Mouse (Mus musculus): ENCODE data around the gene Mt2.

Gene Mt2

DNA sequence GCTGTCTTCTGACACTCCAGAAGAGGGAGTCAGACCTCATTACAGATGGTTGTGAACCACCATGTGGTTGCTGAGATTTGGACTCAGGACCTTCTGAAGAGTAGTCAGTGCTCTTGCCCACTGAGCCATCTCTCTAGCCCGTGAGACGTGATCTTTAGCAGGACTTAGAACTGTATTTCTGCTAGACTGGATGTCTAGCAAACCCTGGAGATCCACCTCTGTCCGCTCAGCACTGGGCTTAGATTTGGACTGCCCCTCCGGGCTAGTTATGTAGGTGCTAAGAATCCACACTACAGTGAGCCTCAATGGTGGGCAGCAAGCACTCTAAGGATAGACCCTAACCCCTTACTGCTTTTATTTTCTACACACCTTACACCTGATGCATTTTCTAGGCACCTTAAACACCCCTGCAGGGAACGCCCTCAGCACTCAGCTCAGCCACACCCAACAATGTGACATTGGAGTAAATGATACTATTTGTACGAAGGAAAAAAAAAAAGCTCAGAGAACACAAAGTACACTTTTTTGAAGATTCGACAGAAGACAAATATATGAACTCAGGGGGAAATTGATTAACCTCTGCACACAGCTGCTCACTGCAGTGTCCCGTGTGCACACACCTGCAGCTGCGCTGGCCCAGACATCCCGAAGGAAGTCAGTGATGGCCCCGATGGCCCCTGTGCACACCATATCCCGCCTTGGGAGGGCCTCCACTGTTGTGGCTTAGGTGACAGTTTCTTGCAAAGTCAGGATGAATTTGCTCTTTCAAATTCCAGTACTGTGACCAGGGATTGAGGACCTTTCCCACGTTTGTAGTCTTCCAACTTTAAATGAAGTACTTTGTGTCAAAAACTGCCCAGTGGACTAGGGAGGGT lies 9.8 kb downstream of the Mt2 start:
- POLR2A ChIA-PET = interaction anchor here (0.5 to 25.9 kb wide), 27 partner anchors 5 to 740 kb away, joined by 3 to 1078 read pairs (median 8); partner anchors contain the start of genes Mt2 (in 4 of the 4), Nup93 (in 3 of the 4), Mt1 (in 2 of the 4) and Bbs2 (in 1 of the 4)

GRCm38 (mm10) chr8:94183117-94183516 lies 10.7 kb downstream of the Mt2 start:
- ChIA-PET CTCF (interaction anchor here (0.6 to 6.0 kb wide), 21 partner anchors 9 to 648 kb away, joined by 3 to 95 read pairs (median 4); partner anchors contain the start of genes Mt2 (in 2 of the 4) and Nup93 (in 1 of the 4)), POLR2A (interaction anchor here (0.5 to 25.9 kb wide), 37 partner anchors 5 to 782 kb away, joined by 3 to 1078 read pairs (median 5); partner anchors contain the start of genes Mt2 (in 4 of the 4), Nup93 (in 3 of the 4), Bbs2 (in 2 of the 4) and Mt1 (in 2 of the 4))

More for the DNA sequence above, 9.8 kb downstream of the Mt2 start:
- CTCF ChIA-PET = interaction anchor here (0.8 to 5.7 kb wide), 11 partner anchors 8 to 82 kb away, joined by 3 to 95 read pairs (median 6); partner anchors contain the start of gene Mt2 (in 1 of the 4)

GRCm38 (mm10) chr8:94184357-94184843 lies 11.9 kb downstream of the Mt2 start:
- CTCF ChIA-PET = interaction anchor here (1.2 to 6.0 kb wide), 12 partner anchors 10 to 86 kb away, joined by 3 to 95 read pairs (median 8); partner anchors contain the start of genes Mt2 (in 2 of the 4) and Nup93 (in 1 of the 4)
- POLR2A ChIA-PET = interaction anchor here (0.6 to 25.9 kb wide), 24 partner anchors 3 to 482 kb away, joined by 3 to 1078 read pairs (median 10); partner anchors contain the start of genes Mt2 (in 4 of the 4), Nup93 (in 4 of the 4), Bbs2 (in 2 of the 4) and Mt1 (in 2 of the 4)

DNA sequence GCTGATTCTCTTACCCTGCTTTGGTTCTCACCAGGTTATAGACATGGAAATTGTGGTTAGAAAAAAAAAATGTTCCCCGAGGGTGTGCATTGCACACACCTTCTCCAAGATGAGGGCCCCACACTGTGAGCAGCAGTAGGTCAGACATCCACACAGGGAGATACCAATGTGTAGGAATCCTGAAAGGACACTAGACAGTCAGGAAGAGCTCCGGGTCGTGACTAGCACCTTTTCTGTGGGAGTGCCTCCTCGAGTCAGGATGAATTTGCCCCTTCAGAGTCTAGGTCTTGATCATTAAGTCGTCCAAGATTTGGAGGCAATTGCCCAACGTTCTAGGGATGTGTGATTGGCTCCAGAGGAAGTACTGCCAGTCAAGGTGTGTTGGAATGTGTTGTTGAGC lies 13.3 kb downstream of the Mt2 start:
- ChIA-PET POLR2A (interaction anchor here (0.6 to 25.9 kb wide), 43 partner anchors 2 to 744 kb away, joined by 3 to 1078 read pairs (median 6); partner anchors contain the start of genes Bbs2 (in 4 of the 4), Mt2 (in 4 of the 4), Nup93 (in 3 of the 4) and Mt1 (in 2 of the 4)), CTCF (interaction anchor here (0.5 to 6.0 kb wide), 25 partner anchors 8 to 744 kb away, joined by 3 to 95 read pairs (median 5); partner anchors contain the start of genes Mt2 (in 3 of the 4) and Bbs2 (in 1 of the 4))

DNA sequence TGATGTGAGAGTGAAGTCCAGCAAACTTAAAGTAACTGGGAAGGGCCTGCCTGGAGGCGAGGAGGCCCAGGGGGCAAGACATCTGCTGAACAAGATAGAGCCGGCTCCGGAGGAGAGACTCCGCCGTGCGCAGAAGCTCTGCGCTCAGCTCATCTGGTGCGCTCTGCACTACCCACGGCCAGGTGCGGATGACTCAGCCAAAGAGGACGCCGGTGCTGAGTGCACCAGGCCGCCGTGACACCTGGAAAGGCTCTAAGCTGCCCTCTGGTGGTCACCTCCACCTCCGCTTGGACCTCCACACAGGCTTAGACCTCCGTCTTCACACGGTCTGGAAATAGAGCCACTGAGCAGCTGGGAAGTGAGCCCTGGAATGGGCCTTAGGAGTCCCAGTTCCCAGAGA lies 14.1 kb downstream of the Mt2 start:
- POLR2A ChIA-PET = interaction anchor here (0.6 to 19.7 kb wide), 65 partner anchors 8 to 1010 kb away, joined by 3 to 1078 read pairs (median 5); partner anchors contain the start of genes Mt1 (in 4 of the 4), Mt2 (in 4 of the 4), Bbs2 (in 3 of the 4) and Nup93 (in 3 of the 4)
- CTCF ChIA-PET = interaction anchor here (0.5 to 6.0 kb wide), 36 partner anchors 7 to 1209 kb away, joined by 3 to 95 read pairs (median 5); partner anchors contain the start of genes Mt2 (in 3 of the 4), Mt1 (in 2 of the 4), Bbs2 (in 1 of the 4) and Nup93 (in 1 of the 4)

- POLR2A ChIA-PET = interaction anchor here (0.6 to 19.7 kb wide), 59 partner anchors 8 to 1011 kb away, joined by 3 to 1078 read pairs (median 5); partner anchors contain the start of genes Mt1 (in 4 of the 4), Mt2 (in 4 of the 4), Bbs2 (in 3 of the 4) and Nup93 (in 3 of the 4)
- CTCF ChIA-PET = interaction anchor here (0.6 to 6.0 kb wide), 32 partner anchors 8 to 1208 kb away, joined by 3 to 95 read pairs (median 5); partner anchors contain the start of genes Mt1 (in 2 of the 4), Mt2 (in 2 of the 4), Nup93 (in 2 of the 4) and Bbs2 (in 1 of the 4)
Observed at GRCm38 (mm10) chr8:94187290-94188002, 15.0 kb downstream of the Mt2 start.

DNA sequence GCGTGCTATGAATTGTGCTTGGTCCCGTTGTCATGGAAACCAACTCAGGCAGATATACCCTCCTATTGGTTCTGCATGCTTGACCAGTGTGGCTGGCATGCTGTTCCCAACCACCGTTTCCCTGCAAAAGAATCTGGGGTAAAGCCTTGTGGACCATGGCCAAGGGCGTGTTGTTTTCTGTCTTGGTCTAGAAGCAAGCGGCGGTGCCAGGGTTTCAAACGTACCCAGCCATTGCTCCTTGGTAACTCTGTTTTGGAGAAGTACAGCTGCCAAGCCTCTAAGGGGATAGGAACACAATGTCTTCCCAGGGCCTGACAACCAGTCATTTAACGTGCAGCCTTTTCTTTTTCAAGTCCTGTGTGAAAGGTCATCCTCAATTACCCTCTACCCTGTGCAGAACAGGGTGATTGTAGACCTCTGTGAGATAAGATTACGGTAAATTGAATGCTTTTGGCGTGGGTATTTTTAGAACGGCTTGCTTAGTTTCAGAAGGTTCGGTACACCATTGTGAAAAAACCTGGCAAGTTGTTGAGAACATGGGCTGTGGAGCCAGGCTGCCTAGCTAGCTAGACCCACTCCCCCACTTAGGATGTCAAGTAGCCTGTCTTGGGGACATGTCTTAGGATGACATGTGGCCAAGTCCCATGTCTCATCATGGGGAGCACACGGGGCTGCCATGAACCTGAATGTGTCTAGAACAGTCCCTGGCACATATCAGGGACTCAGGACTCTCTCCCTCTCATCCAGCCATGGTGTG lies 17.0 kb downstream of the Mt2 start:
- ChIA-PET POLR2A (interaction anchor here (0.7 to 19.7 kb wide), 7 partner anchors 10 to 200 kb away, joined by 3 to 1078 read pairs (median 7); partner anchors contain the start of genes Mt1 (in 3 of the 4) and Mt2 (in 3 of the 4)), CTCF (interaction anchor here in 1 of 4 experiments (1.7 kb wide), 1 partner anchor 10 kb away, joined by 6 read pairs; no protein-coding TSS in a partner anchor)

DNA sequence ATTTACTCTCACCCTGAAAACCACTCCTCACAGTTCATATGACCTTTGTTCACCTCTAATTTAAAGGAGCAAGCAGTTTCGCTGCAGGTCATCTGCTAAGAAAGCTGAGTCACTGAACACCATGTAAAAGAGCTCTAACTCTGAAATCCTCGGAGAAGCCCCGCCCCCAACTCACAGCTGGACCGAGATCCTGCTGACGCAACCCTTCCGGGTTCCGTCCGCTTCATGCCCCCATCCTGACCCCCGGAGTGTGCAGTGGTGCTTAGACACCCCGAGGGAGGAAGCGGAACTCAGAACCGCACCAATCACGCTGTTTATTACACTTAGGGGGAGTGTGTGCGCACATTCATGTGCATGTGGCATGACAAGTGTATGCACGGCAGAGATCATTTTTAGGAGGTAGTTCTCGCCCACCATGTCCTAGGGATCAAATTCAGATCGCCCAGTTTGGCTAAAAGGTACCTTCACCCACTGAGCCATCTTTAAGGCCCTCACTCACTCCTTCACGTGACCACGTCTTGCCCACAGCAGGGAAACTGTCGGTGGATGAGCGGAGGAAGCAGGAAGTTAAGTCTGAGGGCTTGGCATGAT lies 18.7 kb downstream of the Mt2 start:
- CTCF ChIA-PET = interaction anchor here (0.6 to 1.7 kb wide), 14 partner anchors 8 to 1505 kb away, joined by 3 to 25 read pairs (median 4); no protein-coding TSS in a partner anchor
- POLR2A ChIA-PET = interaction anchor here (0.6 to 19.7 kb wide), 33 partner anchors 8 to 890 kb away, joined by 3 to 1078 read pairs (median 6); partner anchors contain the start of genes Mt1 (in 4 of the 4), Mt2 (in 3 of the 4), Nup93 (in 3 of the 4) and Bbs2 (in 1 of the 4)

DNA sequence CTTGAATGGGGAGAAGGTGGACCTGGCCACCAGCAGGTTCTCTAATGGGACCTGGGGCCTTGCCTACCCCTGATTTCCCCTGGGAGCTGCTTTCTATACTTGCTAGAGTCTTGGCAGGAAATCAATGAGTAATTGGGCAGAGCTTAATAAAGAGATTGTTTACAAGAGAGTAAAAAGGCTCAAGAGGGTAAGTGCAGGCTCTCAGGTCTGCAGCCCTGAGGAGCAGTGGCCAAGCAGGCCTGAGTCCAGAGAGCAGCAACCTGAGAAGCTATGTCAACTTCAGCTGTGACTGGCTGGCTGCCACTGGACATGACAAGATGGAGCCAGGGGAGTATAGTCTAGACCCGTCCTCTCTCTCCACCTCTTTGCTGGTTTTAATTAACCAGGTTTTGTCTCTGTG lies 20.5 kb downstream of the Mt2 start:
- POLR2A ChIA-PET = interaction anchor here (0.6 to 19.7 kb wide), 11 partner anchors 14 to 155 kb away, joined by 3 to 1078 read pairs (median 3); partner anchors contain the start of genes Mt2 (in 3 of the 4), Mt1 (in 2 of the 4) and Bbs2 (in 1 of the 4)
- CTCF ChIA-PET = interaction anchor here in 1 of 4 experiments (1.5 to 1.7 kb wide), 2 partner anchors 14 to 26 kb away, joined by 4 to 5 read pairs; partner anchors contain the start of gene Mt1

GRCm38 (mm10) chr8:94194591-94195223 lies 22.2 kb downstream of the Mt2 start:
- ChIA-PET POLR2A (interaction anchor here in 3 of 4 experiments (0.7 to 19.7 kb wide), 5 partner anchors 8 to 23 kb away, joined by 3 to 1078 read pairs (median 4); partner anchors contain the start of genes Mt2 (in 2 of the 3), Mt1 (in 1 of the 3) and Nup93 (in 1 of the 3)), CTCF (interaction anchor here in 3 of 4 experiments (0.6 to 1.5 kb wide), 3 partner anchors 9 to 11 kb away, joined by 3 read pairs; no protein-coding TSS in a partner anchor)

DNA sequence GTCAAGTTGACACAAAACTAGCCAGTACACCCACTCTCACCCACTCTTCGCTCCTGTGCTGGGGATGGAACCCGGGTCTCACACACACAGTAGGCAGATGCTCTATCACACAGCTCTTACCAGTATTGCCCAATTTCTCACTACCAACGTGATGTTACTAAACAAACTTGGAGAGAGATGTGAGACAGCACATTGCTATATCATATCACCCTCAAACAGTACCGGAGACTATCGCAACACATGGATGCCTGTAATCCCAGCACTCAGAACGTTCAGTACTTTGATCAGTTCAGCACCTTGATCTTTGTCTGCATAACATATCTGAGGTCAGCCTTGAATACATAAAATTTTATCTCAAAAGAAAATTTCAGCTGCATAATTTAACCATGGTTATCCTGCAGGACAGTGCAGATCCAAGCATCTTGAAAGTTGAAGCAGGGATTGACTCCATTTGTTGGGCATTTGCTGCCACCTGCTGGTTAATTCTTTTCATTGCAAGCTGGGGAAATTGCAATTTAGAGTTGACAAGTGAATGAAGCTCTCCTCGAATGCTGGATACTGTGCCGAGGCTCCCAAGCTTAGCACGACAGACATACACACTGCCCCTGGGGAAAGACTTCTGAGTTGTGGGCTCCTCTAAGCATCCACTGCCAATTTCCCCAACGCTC lies 26.9 kb downstream of the Mt2 start:
- POLR2A ChIA-PET = interaction anchor here in 3 of 4 experiments (0.5 to 3.3 kb wide), 32 partner anchors 8 to 198 kb away, joined by 3 to 16 read pairs (median 5); partner anchors contain the start of genes Mt1 (in 3 of the 3), Mt2 (in 3 of the 3), Nup93 (in 2 of the 3) and Bbs2 (in 1 of the 3)
- CTCF ChIA-PET = interaction anchor here (0.5 to 3.4 kb wide), 77 partner anchors 8 to 1381 kb away, joined by 3 to 39 read pairs (median 4); partner anchors contain the start of genes Nup93 (in 3 of the 4), Bbs2 (in 2 of the 4), Mt1 (in 1 of the 4) and Mt2 (in 1 of the 4)

- ChIA-PET POLR2A (interaction anchor here in 2 of 4 experiments (0.8 to 3.5 kb wide), 7 partner anchors 10 to 106 kb away, joined by 3 to 31 read pairs (median 5); partner anchors contain the start of gene Nup93 (in 2 of the 2)), CTCF (interaction anchor here in 2 of 4 experiments (0.7 to 1.9 kb wide), 2 partner anchors 20 to 858 kb away, joined by 3 to 8 read pairs; no protein-coding TSS in a partner anchor)
Observed at GRCm38 (mm10) chr8:94204043-94204442, 31.6 kb downstream of the Mt2 start.

DNA sequence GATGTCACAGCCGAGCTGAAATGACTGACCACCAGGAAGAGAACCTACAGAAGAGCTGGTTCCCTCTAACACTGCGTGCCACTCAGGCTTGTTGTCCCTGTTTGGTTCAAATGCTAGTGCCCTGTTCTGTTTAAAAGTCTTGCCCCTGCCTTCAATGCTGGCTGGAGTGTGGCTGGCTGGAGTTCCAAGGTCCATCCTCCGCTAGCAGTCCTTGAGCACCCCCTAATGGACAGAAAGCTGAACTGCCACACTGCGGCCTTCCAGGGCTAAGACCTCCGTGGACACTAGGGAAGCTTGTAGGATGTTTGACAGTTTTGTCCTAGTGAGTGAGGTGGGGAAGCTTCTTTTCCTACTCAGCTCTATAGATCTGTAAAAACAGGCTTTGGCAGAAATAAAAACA lies 33.3 kb downstream of the Mt2 start:
- CTCF ChIA-PET = interaction anchor here (0.5 to 2.4 kb wide), 63 partner anchors 8 to 1389 kb away, joined by 3 to 19 read pairs (median 4); partner anchors contain the start of genes Nup93 (in 3 of the 4) and Mt1 (in 2 of the 4)
- POLR2A ChIA-PET = interaction anchor here (0.5 to 3.5 kb wide), 34 partner anchors 8 to 1910 kb away, joined by 3 to 33 read pairs (median 4); partner anchors contain the start of genes Nup93 (in 4 of the 4), Bbs2 (in 2 of the 4), Mt1 (in 2 of the 4) and Mt2 (in 2 of the 4)

DNA sequence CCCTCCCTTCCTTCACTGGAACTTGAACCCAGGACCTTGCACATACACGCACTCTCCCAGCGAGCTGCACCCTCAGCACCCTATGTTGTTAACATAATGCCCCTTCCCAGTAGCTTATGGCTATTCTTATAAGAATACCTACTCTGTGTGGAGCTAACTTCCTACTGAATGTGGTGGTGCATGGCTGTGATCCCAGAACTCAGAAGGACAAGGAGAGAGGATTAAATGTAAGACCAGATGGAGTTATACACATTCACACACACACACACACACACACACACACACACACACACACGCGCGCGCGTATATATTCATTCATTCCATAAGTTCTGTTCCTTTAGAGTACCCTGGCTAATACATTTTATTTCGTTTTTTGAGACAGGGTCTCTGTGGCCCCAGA lies 33.8 kb downstream of the Mt2 start:
- CTCF ChIA-PET = interaction anchor here (0.5 to 2.4 kb wide), 48 partner anchors 8 to 1390 kb away, joined by 3 to 19 read pairs (median 4); partner anchors contain the start of genes Nup93 (in 3 of the 4) and Mt1 (in 2 of the 4)
- POLR2A ChIA-PET = interaction anchor here (0.5 to 3.5 kb wide), 24 partner anchors 8 to 473 kb away, joined by 3 to 33 read pairs (median 7); partner anchors contain the start of genes Nup93 (in 4 of the 4), Bbs2 (in 2 of the 4), Mt1 (in 2 of the 4) and Mt2 (in 2 of the 4)
